Mouse (Mus musculus): Measurements from ENCODE around the gene Klrb1c.

GRCm38 (mm10) chr6:128736100-128736499, 52.9 kb downstream of the Klrb1c start:
- TF ChIP-seq CTCF (IDR thresholded peaks at IDR 0.05; ENCODE audit: low read depth) (peak; percentile 58), EP300 (IDR thresholded peaks at IDR 0.05; ENCODE audit: low read depth) (no peak)
